Mouse (Mus musculus) layer of hippocampus, adult 2 months (tissue): ENCODE data around the gene Ccz1. TPM values are rescaled to one million over a fixed set of nuclear protein-coding genes. Genes with fewer than 3 reads are reported as not detected.

Experiments used
- DNase-seq, 2 experiments: peaks; one replicate each; pipeline ENCODE4 v3.0.0; 2022; ENCODE audit warnings: low spot score in 2 of 2
- H3K27ac ChIP-seq: fragments of 200-600 bp; 2 replicates; pipeline ENCODE4 v1.8.1; 2022
- H3K4me3 ChIP-seq: fragments of 200-600 bp; 2 replicates; pipeline ENCODE4 v1.8.1; 2022; ENCODE audit warnings: mild to moderate bottlenecking
- CTCF ChIP-seq: fragments of 200-600 bp; conservative IDR thresholded peaks from 2 replicates; pipeline ENCODE4 v1.8.1; 2022; ENCODE audit warnings: antibody characterized with exemption, mild to moderate bottlenecking, moderate library complexity
- total RNA-seq, 2 experiments: library from RNA; stranded (reverse); gene quantifications; 2 replicates each; pipeline ENCODE4 v1.2.3; 2021

The Ccz1 gene
- total RNA-seq, 2 experiments from 2014 or later: 37.1 to 41.2 TPM

DNA sequence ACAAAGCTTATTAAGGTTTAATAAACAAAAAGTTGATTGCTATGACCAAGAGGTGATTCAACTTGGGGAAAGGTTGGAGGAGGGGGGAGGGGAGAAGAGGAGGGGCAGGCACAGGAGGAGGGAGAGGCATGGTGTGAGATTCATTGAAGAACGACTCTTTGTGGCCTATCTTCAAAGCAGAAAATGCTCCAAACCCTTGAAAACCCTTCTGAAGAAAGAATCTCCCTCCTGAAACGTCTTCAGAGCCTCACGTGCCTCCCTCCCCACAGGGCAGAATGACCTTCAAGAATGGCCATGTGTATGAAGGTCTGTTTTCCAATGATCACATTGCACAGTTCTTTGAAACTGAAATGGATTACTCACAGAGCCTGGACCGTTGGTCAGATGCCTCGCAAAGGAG lies 64.7 kb downstream of the Ccz1 start:
- Histone ChIP-seq H3K4me3 (no peak overlapping the region), H3K27ac (no peak overlapping the region)
- no peak for DNase-seq
- no peak for TF ChIP-seq CTCF

DNA sequence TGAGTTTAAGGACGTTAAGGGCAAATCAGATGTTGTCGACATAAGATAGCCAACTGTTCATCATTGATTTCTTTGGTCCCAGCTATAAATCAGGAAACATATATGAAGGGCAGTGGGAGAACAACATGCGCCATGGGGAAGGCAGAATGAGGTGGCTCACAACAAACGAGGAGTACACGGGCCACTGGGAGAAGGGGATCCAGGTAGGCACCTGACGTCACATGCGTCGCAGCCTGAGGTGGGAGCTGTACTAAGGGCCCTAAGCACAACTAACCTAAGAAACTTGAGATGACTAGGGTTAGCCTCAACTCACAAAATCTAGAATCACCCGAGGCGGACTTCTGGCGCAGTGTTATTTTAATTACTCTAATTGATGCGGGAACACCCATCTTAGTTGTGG lies 66.3 kb downstream of the Ccz1 start:
- no peak for DNase-seq
- no peak overlapping the region for H3K27ac ChIP-seq
- no peak overlapping the region for H3K4me3 ChIP-seq
- TF ChIP-seq CTCF: no peak

DNA sequence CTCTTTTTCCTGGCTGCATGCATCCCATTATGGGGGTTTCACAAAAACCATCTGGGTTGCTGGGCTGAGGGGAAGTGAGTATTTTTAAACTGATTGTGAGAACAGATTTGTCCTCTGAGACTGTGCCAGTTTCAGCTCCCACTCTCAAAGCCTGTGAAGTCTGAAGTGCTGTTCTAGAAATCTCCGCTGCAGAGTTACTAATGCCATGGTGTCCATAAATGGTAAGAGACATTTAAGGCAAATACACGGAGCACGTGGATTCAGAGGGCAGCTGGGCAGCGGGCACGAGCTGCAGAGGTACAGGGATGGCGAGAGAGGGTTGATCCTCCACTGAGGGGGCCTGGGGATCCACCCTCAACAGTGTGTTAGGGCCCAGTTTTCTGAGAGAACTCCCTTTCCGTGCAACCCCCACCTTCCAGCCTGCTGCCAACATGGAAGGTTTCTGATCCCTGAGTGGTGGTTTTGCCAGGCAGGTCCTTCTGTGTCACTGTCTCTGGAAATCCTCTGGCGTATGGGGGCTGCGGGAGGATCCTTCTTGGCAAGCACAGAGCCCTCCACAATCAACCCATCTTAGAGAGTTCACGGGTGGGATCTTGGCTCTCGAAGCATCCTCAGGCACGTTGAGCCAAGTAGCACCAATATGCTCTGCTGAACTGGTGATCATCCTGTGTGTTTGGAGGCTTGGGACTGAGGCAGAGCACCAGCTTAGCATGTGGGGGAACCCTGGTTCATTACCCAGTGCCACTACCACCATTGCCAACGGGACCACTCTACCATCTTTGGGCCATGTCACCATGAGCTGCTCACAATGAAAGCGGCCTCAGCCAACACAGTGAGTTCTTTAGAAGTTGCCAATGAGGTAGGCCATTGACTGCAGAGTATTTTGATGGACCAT lies 71.2 kb downstream of the Ccz1 start:
- H3K27ac ChIP-seq: peak overlapping the region; percentile 92
- no peak overlapping the region; the same call in 1 of the 2 replicates for H3K4me3 ChIP-seq
- no peak for TF ChIP-seq CTCF
- peak; percentile 83 to 93 for DNase-seq

DNA sequence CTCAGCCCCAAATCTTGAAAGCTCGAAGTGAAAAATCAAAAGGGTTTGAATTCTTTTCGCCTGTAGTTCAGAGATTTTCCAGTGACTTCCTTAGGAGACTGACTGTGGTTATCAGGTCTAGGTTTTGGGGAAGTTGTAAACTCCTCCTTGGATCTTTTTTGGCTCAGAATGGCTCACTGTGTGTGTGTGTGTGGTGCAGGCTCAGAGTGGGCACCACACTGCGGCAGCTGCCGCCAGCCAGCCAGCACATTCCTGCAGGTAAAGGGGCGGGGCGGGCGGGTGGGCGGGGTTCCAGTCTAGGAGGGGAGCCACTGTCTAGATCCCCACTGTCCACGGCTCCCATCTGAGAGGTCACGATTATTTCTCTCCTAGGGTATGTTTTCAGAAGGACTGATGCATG lies 73.1 kb downstream of the Ccz1 start:
- no peak for TF ChIP-seq CTCF
- Histone ChIP-seq H3K27ac (no peak overlapping the region), H3K4me3 (no peak overlapping the region)
- DNase-seq: no peak

Other genes starting within 250 kb of the Ccz1 start
- 10 to 100 TPM; 41.6 to 42.2 TPM for gene Eif2ak1, start 197.1 kb downstream of the Ccz1 start, total RNA-seq
- gene Ankrd61, start 117.2 kb downstream of the Ccz1 start, total RNA-seq: under 1 TPM in 1 of 2 experiments, not detected in 1; 0.41 TPM
- gene Aimp2, start 105.0 kb downstream of the Ccz1 start, total RNA-seq: 10 to 100 TPM; 28.8 to 30.0 TPM
- 10 to 100 TPM; 21.1 to 22.2 TPM for gene Pms2, start 104.9 kb downstream of the Ccz1 start, total RNA-seq
- 1 to 10 TPM in 1 of 2 experiments, under 1 TPM in 1; 0.54 to 2.2 TPM for gene Gm42421, start 86.7 kb downstream of the Ccz1 start, total RNA-seq
- 1 to 10 TPM; 3.6 to 5.2 TPM for gene Rsph10b, start 81.8 kb downstream of the Ccz1 start, total RNA-seq
- gene Ocm, start 11.8 kb upstream of the Ccz1 start, total RNA-seq: not detected
- 10 to 100 TPM; 87.7 to 91.1 TPM for gene Lmtk2, start 85.6 kb upstream of the Ccz1 start, total RNA-seq
- under 1 TPM; 0.20 to 0.22 TPM for gene Bhlha15, start 175.4 kb upstream of the Ccz1 start, total RNA-seq
- 100 to 1,000 TPM; 107 to 115 TPM for gene Tecpr1, start 208.7 kb upstream of the Ccz1 start, total RNA-seq
- 10 to 100 TPM; 64.7 to 65.3 TPM for gene Bri3, start 229.6 kb upstream of the Ccz1 start, total RNA-seq